Mouse (Mus musculus) B cell, adult 2 months (primary cell): Measurements from ENCODE around the gene Slitrk6.

Experiments used
- DNase-seq, 2 experiments: peaks; one replicate each; pipeline ENCODE4 v3.0.0; 2022

The Slitrk6 gene

GRCm38 (mm10) chr14:110754484-110755307 is at the start of gene Slitrk6:
Slitrk6 (minus strand) TSS chr14:110755149.
- no peak for DNase-seq

GRCm38 (mm10) chr14:110777546-110777945 is 22.6 kb upstream of the Slitrk6 start:
- no peak for DNase-seq

GRCm38 (mm10) chr14:110770694-110771093 is 15.7 kb upstream of the Slitrk6 start:
- no peak for DNase-seq

GRCm38 (mm10) chr14:110762588-110763220 is 7.8 kb upstream of the Slitrk6 start:
- no peak for DNase-seq

GRCm38 (mm10) chr14:110760909-110761308 is 6.0 kb upstream of the Slitrk6 start:
- no peak for DNase-seq

GRCm38 (mm10) chr14:110755308-110755650 is 330 bp upstream of the Slitrk6 start:
- no peak for DNase-seq

- no peak for DNase-seq
Observed at GRCm38 (mm10) chr14:110739861-110740260, 15.1 kb downstream of the Slitrk6 start.

- no peak for DNase-seq
Observed at GRCm38 (mm10) chr14:110739368-110739767, 15.6 kb downstream of the Slitrk6 start.

GRCm38 (mm10) chr14:110728344-110728910 is 26.5 kb downstream of the Slitrk6 start:
- no peak for DNase-seq

GRCm38 (mm10) chr14:110724026-110724576 is 30.8 kb downstream of the Slitrk6 start:
- no peak for DNase-seq
